Mouse (Mus musculus) stomach, embryonic 15.5 days (tissue): Measurements from ENCODE around the gene Rhbdd1. TPM values are rescaled to one million over a fixed set of nuclear protein-coding genes. Genes with fewer than 3 reads are reported as not detected.
A peak's percentile ranks its signal among the peaks of the same experiment; 100 is the strongest.

ENCODE experiments used
- ATAC-seq: fragments of 200-750 bp; cut with Nextera tagmentation; 2 replicates; pipeline ENCODE4 v1.8.0; 2017; ENCODE audit warnings: low read depth, moderate number of reproducible peaks, moderate TSS enrichment; ENCODE audit not compliant: insufficient read depth, low FRiP score
- H3K27ac ChIP-seq: fragments of 300-500 bp; sonication (generic); 2 replicates; pipeline ENCODE4 v1.5.1; 2015; ENCODE audit warnings: mild to moderate bottlenecking, inconsistent platforms
- H3K27me3 ChIP-seq: fragments of 300-500 bp; sonication (generic); replicated peaks from 2 replicates; pipeline ENCODE4 v1.6.1; 2015; ENCODE audit warnings: inconsistent platforms
- H3K36me3 ChIP-seq: fragments of 300-500 bp; sonication (generic); 2 replicates; pipeline ENCODE4 v1.6.1; 2015; ENCODE audit warnings: inconsistent platforms
- H3K4me1 ChIP-seq: fragments of 300-500 bp; sonication (generic); 2 replicates; pipeline ENCODE4 v1.6.1; 2015; ENCODE audit warnings: inconsistent platforms
- H3K4me2 ChIP-seq: fragments of 300-500 bp; sonication (generic); 2 replicates; pipeline ENCODE4 v1.6.1; 2015; ENCODE audit warnings: mild to moderate bottlenecking, inconsistent platforms
- H3K4me3 ChIP-seq: fragments of 300-500 bp; sonication (generic); replicated peaks from 2 replicates; pipeline ENCODE4 v1.5.1; 2015; ENCODE audit warnings: inconsistent platforms
- H3K9ac ChIP-seq: fragments of 300-500 bp; sonication (generic); 2 replicates; pipeline ENCODE4 v1.6.1; 2015; ENCODE audit warnings: inconsistent platforms
- H3K9me3 ChIP-seq: fragments of 300-500 bp; sonication (generic); 2 replicates; pipeline ENCODE4 v1.6.1; 2016; ENCODE audit warnings: inconsistent platforms
- WGBS: fragments of 180-500 bp; shearing (Covaris S2); methylation state at CpG from one replicate; pipeline ENCODE4 v1.1.7; 2015; 5-methylcytosine and 5-hydroxymethylcytosine counted together
- polyA plus RNA-seq: library from polyadenylated mRNA; unstranded; fragments of >200 nt; fragmentation: Nextera tagmentation; extraction: Ambion mirVana; gene quantifications from 2 replicates; pipeline ENCODE4 v1.2.1, GENCODE M21; 2015

The Rhbdd1 gene
- polyA plus RNA-seq, 1 experiment from 2014 or later = 10.7 TPM

DNA sequence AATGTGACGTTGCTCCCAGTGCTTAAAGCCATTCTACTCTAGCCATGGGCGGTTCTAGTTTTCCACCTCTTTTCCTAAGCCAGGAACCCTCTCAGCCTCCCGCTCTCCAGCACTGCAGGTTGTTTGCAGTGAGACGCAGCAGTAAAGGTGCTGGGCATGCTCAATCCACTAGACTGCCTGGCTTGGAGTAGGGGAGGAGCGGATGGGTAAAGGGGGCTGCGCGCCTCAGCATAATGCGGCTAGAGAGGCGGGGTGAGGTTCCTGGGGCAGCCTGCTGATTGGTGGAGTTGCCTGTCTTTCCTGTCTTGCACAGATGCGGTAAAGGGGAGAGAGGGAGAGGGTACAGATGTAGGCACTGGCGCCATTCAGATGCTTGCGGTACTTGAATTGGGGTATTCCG lies 23.5 kb upstream of the Rhbdd1 start:
- peak overlapping the region; percentile 88 for H3K4me2 ChIP-seq
- ATAC-seq = peak; percentile 32
- H3K9me3 ChIP-seq = no peaks in the 10 kb centered on the region
- H3K36me3 ChIP-seq = peaks cover 7% of the 10 kb centered on the region; the same call in 1 of the 2 replicates
- H3K9ac ChIP-seq = no peak overlapping the region
- no peak overlapping the region for H3K27ac ChIP-seq
- H3K27me3 ChIP-seq = no peaks in the 10 kb centered on the region
- peak overlapping the region; percentile 71 for H3K4me3 ChIP-seq
- peaks cover 23% of the 10 kb centered on the region; the same call in 1 of the 2 replicates for H3K4me1 ChIP-seq
- 2% methylated on average over 13 of the region's 13 CpGs for WGBS

DNA sequence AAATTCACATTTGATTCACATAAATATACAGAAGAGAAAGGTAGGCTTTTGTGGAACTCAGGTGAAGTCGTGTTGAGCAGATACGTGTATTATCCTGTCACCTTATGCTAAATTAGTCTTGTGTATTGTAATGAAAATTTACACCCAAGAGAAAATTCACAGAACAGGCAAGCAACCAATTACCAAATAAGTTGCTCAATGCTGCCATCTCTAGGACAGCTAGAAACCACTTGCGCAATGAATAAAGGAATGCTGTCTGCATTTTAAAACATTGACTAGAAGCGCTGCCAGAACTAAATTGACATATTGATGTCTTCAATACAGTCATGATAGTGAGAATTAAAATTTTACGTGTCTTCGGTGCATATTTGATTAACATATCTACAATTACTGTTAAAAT lies 22.1 kb upstream of the Rhbdd1 start:
- ATAC-seq = no peak
- Histone ChIP-seq H3K36me3 (no peaks in the 10 kb centered on the region), H3K27me3 (no peaks in the 10 kb centered on the region), H3K9ac (no peak overlapping the region), H3K4me3 (no peak overlapping the region), H3K4me2 (no peak overlapping the region), H3K4me1 (peaks cover 14% of the 10 kb centered on the region; the same call in 1 of the 2 replicates), H3K27ac (no peak overlapping the region), H3K9me3 (no peaks in the 10 kb centered on the region)
- 10% methylated on average over 6 of the region's 6 CpGs for WGBS

DNA sequence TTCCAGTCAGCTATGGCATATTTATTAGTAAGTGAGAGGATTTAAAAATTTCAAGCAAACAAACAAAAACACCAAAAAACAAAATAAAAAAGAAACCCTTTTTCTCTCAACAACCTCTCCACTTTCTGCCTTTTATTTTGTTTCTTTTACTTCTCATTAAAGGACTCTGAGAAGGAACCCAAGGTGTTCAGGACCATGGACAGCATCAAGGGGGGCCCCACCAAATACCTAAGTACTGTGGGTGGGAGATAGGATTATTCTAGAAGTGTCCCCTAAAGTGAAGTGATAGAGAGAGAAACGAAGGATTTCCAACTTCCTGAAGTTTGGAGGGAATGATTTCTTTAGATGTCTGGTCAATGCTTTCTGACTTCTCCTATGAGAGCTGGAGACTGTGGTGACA lies 17.7 kb upstream of the Rhbdd1 start:
- no peak for ATAC-seq
- Histone ChIP-seq H3K4me3 (no peak overlapping the region), H3K9ac (no peak overlapping the region), H3K4me1 (no peaks in the 10 kb centered on the region), H3K27me3 (no peaks in the 10 kb centered on the region), H3K9me3 (no peaks in the 10 kb centered on the region), H3K27ac (no peak overlapping the region), H3K4me2 (no peak overlapping the region), H3K36me3 (no peaks in the 10 kb centered on the region)
- WGBS = 27% methylated on average over 1 of the region's 1 CpGs

DNA sequence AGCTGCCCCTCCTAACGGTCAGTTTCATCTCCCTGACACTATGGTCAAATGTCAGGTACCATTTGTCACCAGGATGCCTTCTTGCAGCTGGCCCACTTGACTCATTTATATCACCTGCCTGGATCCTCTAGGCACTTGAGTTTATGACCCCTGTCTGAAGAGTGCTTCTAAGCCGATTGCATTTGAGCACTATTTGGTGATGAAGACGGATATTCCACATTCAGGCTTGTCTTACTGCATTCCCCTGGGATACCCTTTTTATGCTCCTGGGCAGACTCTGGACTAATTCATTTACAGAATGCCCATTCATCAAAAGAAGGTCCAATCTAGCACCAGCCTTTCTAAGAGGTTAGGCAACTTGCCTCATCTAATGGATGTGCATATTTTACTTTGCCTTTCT lies 11.8 kb upstream of the Rhbdd1 start:
- no peak overlapping the region for H3K9ac ChIP-seq
- H3K9me3 ChIP-seq = no peaks in the 10 kb centered on the region
- no peaks in the 10 kb centered on the region for H3K36me3 ChIP-seq
- H3K27me3 ChIP-seq = no peaks in the 10 kb centered on the region
- no peak overlapping the region for H3K4me3 ChIP-seq
- no peak overlapping the region for H3K27ac ChIP-seq
- no peak overlapping the region for H3K4me2 ChIP-seq
- no peak for ATAC-seq
- H3K4me1 ChIP-seq = no peaks in the 10 kb centered on the region
- 42% methylated on average over 3 of the region's 3 CpGs for WGBS

DNA sequence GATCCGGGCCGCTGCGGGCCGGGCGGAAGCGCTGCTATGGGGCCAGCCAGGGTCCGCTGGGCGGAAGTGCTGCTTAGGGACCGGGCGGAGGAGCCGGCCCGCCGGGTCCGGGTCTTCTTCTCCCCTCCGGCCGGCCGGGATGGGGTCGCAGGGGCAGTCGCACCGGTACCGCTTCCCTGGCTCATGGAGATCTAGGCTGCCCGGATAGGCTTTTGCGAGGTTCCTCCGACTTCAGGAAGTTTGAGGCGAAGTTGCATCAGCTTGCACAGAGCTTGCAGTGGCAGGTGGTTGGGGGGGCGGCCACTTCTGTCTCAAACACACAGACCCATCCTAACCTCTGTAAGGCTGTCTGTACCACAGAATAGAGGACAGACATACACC lies 484 bp downstream of the Rhbdd1 start:
- Histone ChIP-seq H3K9me3 (no peaks in the 10 kb centered on the region), H3K4me1 (no peaks in the 10 kb centered on the region), H3K4me2 (peak overlapping the region; percentile 58), H3K27ac (peak overlapping the region; percentile 97), H3K27me3 (no peaks in the 10 kb centered on the region), H3K36me3 (no peaks in the 10 kb centered on the region), H3K9ac (peak overlapping the region; percentile 83), H3K4me3 (peak overlapping the region; percentile 97)
- peak; percentile 45 for ATAC-seq
- WGBS = under 1% methylated on average over 26 of the region's 26 CpGs

DNA sequence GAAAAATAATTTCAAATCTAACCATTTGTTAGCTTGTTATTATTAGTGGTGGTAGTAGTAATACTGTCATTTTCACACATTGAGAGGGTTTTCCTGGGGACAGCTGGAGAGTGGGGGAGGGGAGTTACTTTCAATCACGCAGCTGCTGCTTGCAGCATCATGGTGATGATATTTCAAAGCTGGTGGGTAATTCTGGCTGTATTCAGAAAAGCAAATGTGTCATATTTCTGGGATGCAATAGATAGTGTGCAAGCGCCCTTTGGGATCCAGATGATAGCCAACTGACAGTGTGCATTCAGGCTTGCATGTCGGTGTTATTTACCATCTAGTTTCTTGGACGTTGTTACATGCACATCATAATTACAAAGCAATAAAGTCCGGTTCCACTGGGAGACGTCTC lies 4.2 kb downstream of the Rhbdd1 start:
- WGBS = 70% methylated on average over 6 of the region's 6 CpGs
- H3K4me2 ChIP-seq = no peak overlapping the region

DNA sequence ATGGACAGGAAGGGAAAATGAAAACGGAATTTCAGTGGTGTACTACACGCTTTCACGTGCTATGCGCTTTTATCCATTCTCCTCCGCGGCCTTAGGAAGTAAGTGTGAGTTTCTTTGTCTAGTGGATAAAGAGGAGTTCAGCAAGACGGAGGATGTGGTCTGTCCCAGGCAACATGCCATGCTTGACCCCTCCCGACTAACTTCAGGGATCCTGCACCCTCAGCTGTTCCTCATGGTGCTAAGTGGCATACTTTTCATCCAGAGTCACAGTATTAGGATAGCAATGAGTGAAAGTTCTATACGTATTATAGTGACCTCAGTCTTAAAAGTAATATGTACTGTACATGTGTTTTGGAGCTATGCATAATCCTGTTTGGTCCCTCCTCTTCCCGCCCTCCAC lies 4.6 kb downstream of the Rhbdd1 start:
- 89% methylated on average over 10 of the region's 10 CpGs for WGBS
- no peak overlapping the region for H3K9ac ChIP-seq
- H3K9me3 ChIP-seq = no peaks in the 10 kb centered on the region
- no peak overlapping the region for H3K27ac ChIP-seq
- H3K4me3 ChIP-seq = no peak overlapping the region
- H3K4me1 ChIP-seq = no peaks in the 10 kb centered on the region
- no peak for ATAC-seq
- no peaks in the 10 kb centered on the region for H3K36me3 ChIP-seq
- no peaks in the 10 kb centered on the region for H3K27me3 ChIP-seq
- H3K4me2 ChIP-seq = no peak overlapping the region

More for the DNA sequence above, 4.2 kb downstream of the Rhbdd1 start:
- Histone ChIP-seq H3K4me1 (no peaks in the 10 kb centered on the region), H3K4me3 (no peak overlapping the region), H3K9me3 (no peaks in the 10 kb centered on the region), H3K36me3 (no peaks in the 10 kb centered on the region), H3K27ac (no peak overlapping the region), H3K27me3 (no peaks in the 10 kb centered on the region), H3K9ac (no peak overlapping the region)
- no peak for ATAC-seq

DNA sequence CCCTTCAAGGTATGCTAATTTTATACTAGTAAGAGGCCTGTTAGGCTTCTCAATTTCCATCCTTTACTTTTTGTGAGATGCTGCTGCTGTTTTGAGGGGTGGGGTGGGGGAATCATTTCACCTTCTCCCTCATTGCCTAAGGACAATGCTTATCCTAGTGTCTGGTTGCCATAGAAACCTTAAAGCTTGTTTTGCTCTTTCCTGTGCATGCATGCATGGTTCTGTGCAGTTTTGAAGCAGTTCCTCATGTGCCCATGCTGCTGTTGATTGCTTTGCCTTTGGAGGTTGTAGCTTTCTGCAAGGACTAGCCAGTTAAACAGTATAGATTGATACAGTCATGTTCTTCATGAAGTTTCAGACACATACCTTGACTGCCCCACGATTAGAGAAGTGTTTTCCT lies 5.2 kb downstream of the Rhbdd1 start:
- Histone ChIP-seq H3K4me1 (no peaks in the 10 kb centered on the region), H3K4me2 (no peak overlapping the region), H3K36me3 (no peaks in the 10 kb centered on the region), H3K4me3 (no peak overlapping the region), H3K9ac (no peak overlapping the region), H3K27ac (no peak overlapping the region), H3K27me3 (no peaks in the 10 kb centered on the region), H3K9me3 (no peaks in the 10 kb centered on the region)
- ATAC-seq = no peak
- 84% methylated on average over 1 of the region's 1 CpGs for WGBS

DNA sequence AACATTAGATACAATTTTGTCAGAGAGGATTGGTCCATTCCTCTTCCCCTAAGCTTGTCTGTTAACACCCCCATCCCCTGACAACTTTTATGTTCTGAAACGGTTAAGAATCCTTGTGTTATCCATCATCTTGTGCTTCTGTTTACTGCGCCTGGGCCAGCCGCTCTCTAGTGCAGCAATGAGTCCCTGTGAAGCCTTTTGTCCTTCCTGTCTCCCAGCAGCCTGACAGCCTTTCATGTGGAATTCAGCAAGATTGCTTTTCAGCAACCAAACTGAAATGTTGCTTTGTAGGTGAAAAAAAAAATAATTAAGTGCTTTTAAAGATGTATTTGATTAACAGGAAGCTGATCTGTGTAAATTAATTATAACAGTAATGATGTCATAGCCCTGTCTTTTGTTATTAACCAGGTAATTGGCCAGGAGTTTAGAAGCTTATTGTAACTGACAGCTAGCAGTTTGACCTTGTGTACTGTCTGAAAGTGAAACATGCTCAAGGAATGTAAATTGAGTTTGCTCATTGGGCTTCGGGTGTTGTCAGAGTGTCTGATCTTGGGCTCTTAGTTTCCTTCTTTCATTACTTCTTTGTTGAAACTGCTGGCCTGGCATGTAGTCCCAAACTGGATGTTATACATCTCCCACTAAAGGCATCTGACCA lies 8.0 kb downstream of the Rhbdd1 start:
- Histone ChIP-seq H3K27ac (no peak overlapping the region), H3K4me1 (no peaks in the 10 kb centered on the region), H3K27me3 (no peaks in the 10 kb centered on the region), H3K9me3 (no peaks in the 10 kb centered on the region), H3K4me3 (no peak overlapping the region), H3K36me3 (no peaks in the 10 kb centered on the region), H3K4me2 (no peak overlapping the region), H3K9ac (no peak overlapping the region)
- no peak for ATAC-seq
- 26% methylated on average over 4 of the region's 4 CpGs for WGBS

DNA sequence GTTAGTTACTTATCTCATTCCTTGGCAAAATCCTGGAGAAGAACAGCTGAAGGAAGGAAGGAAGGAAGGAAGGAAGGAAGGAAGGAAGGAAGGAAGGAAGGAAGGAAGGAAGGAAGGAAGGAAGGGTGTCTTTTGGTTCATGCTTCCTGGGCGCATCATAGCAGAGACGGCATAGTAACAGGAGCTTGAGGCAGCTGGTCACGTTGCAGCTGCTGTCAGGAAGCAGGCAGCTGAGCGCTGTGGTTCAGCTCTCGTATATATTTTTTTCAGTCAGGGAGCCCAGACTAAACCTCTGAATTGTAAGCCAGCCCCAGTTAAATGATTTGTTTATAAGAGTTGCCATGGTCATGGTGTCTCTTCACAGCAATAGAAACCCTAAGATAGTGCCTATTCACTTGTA lies 9.9 kb downstream of the Rhbdd1 start:
- Histone ChIP-seq H3K36me3 (no peaks in the 10 kb centered on the region), H3K4me2 (no peak overlapping the region), H3K27ac (no peak overlapping the region), H3K4me1 (no peaks in the 10 kb centered on the region), H3K9ac (no peak overlapping the region), H3K9me3 (no peaks in the 10 kb centered on the region), H3K27me3 (no peaks in the 10 kb centered on the region), H3K4me3 (no peak overlapping the region)
- ATAC-seq = no peak
- 76% methylated on average over 5 of the region's 5 CpGs for WGBS

DNA sequence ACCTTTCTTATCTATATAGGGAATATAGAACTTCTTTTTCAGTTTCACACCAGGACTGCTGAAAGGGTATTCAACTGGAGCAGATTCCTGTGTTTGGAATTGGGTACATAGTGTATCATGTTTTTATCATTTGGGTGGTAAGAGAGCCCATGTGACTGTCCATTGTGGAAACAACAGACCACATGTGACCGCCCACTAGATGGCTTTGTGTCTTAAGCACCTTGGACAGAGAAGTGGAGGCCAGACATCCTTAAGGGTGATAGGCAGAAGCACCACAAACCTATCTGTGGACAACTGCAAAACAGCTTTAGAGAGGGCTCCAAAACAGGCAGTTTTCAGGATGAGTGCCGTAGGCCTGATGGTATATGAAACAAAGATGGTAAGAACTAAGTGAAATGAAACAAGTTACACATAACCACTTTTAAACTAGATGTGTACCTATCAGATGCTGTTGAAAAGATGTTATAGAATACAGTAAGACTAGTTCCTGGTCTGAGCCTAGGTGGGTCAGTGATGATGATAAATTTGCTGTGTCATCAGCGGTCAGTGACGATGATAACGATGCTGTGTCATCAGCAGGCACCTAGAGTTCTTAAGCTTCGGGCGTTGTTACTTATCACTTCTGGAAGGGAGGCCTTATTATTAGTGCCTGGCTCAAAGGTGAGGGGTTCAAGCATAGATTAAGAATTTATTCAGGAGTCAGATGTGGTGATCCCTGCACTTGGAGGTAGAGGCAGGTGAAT lies 12.0 kb downstream of the Rhbdd1 start:
- H3K4me1 ChIP-seq = no peaks in the 10 kb centered on the region
- no peaks in the 10 kb centered on the region for H3K36me3 ChIP-seq
- H3K9me3 ChIP-seq = no peaks in the 10 kb centered on the region
- H3K4me2 ChIP-seq = no peak overlapping the region
- ATAC-seq = no peak
- H3K9ac ChIP-seq = no peak overlapping the region
- WGBS = 92% methylated on average over 7 of the region's 7 CpGs
- no peaks in the 10 kb centered on the region for H3K27me3 ChIP-seq
- no peak overlapping the region for H3K4me3 ChIP-seq
- no peak overlapping the region for H3K27ac ChIP-seq

DNA sequence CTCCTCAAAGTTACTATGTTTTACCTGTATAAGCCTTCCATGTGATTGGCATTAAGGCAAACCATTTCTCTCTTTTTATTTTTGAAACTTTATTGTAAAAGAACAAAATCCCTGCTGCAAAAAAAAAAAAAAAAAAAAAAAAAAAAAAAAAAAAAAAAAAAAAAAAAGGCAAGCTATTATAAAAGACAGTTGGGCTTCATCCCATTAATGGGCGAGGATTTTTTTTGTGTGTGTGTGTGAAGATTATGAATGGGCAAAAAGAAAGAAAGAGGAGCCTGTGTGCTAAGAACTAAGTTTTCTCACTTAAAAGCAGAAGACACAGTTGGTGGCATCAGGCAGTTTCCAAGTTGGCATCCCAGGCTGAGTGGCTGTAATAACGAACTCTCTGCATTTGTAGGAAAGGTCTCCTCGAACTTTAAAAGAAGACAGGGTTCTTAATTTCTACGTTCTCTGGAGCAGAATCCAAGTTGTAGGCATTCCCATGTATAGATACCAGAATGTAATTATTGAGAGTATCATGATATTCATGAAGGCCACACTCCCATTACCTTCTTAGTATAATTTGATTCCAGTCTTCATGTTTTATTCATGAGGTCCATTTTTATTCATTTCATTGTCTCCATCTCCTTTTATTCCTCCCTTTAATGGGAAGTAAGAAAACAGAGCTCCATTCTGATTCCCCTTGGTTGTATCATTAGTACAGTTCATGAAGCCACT lies 13.1 kb downstream of the Rhbdd1 start:
- H3K9ac ChIP-seq = no peak overlapping the region
- 84% methylated on average over 4 of the region's 4 CpGs for WGBS
- H3K4me3 ChIP-seq = no peak overlapping the region
- H3K27me3 ChIP-seq = no peaks in the 10 kb centered on the region
- ATAC-seq = no peak
- H3K4me2 ChIP-seq = no peak overlapping the region
- H3K36me3 ChIP-seq = no peaks in the 10 kb centered on the region
- H3K27ac ChIP-seq = no peak overlapping the region
- no peaks in the 10 kb centered on the region for H3K4me1 ChIP-seq
- H3K9me3 ChIP-seq = no peaks in the 10 kb centered on the region
